Mouse (Mus musculus) spleen, adult 2 months (tissue): ENCODE results near the gene Zfp551. TPM values are rescaled to one million over a fixed set of nuclear protein-coding genes. Genes with fewer than 3 reads are reported as not detected.
A peak's percentile ranks its signal among the peaks of the same experiment; 100 is the strongest.

ENCODE experiments used
- DNase-seq, 2 experiments: peaks; one replicate each; pipeline versions ENCODE4 v3.0.0 to v3.0.0-alpha.2; 2012 to 2021; ENCODE audit warnings: low spot score in 2 of 2, low read depth in 1 of 2
- H3K27ac ChIP-seq: fragments of 200-500 bp; 2 replicates; pipeline ENCODE4 v1.5.1; 2012; ENCODE audit warnings: low read length, inconsistent platforms; ENCODE audit not compliant: insufficient read depth
- H3K27me3 ChIP-seq: fragments of 200-500 bp; 2 replicates; pipeline ENCODE4 v1.6.1; 2012; ENCODE audit warnings: mild to moderate bottlenecking, moderate library complexity, low read length, inconsistent platforms; ENCODE audit not compliant: control insufficient read depth, insufficient read depth
- H3K36me3 ChIP-seq: fragments of 200-500 bp; 2 replicates; pipeline ENCODE4 v1.6.1; 2012; ENCODE audit warnings: mild to moderate bottlenecking, low read length, inconsistent platforms; ENCODE audit not compliant: control insufficient read depth, insufficient read depth
- H3K4me1 ChIP-seq: fragments of 200-500 bp; 2 replicates; pipeline ENCODE4 v1.6.1; 2011; ENCODE audit warnings: inconsistent platforms; ENCODE audit not compliant: control insufficient read depth, insufficient read depth, insufficient read length
- H3K4me3 ChIP-seq: fragments of 200-500 bp; 2 replicates; pipeline ENCODE4 v1.5.1; 2011; ENCODE audit warnings: mild to moderate bottlenecking, inconsistent platforms; ENCODE audit not compliant: insufficient read depth, insufficient read length; ENCODE audit errors: extremely low read depth
- CTCF ChIP-seq: fragments of 200-500 bp; IDR thresholded peaks from 2 replicates; pipeline ENCODE4 v1.5.1; 2011; ENCODE audit warnings: mild to moderate bottlenecking, inconsistent platforms; ENCODE audit not compliant: insufficient read depth, insufficient read length, insufficient replicate concordance; ENCODE audit errors: extremely low read depth
- POLR2A ChIP-seq: fragments of 200-500 bp; IDR thresholded peaks from 2 replicates; pipeline ENCODE4 v1.6.1; 2011; ENCODE audit warnings: low read depth, low read length, inconsistent platforms
- WGBS: fragments of 180-500 bp; shearing (Covaris S2); methylation state at CpG from one replicate; pipeline ENCODE4 v1.1.7; 2018; 5-methylcytosine and 5-hydroxymethylcytosine counted together
- polyA plus RNA-seq: library from polyadenylated mRNA; depleted of rRNA; stranded (reverse); fragments of >200 nt; gene quantifications from 2 replicates; pipeline ENCODE4 v1.2.3, GENCODE M21; 2012; rRNA removed

The Zfp551 gene
- polyA plus RNA-seq: 0.27 and 0.39 TPM in 2 replicates

- H3K27ac ChIP-seq: no peak within 1 kb of the TSS
- no peak for TF ChIP-seq CTCF
- TF ChIP-seq POLR2A: no peak
- H3K36me3 ChIP-seq: no peaks in the 10 kb centered on the region
- no peaks in the 10 kb centered on the region for H3K4me1 ChIP-seq
- H3K27me3 ChIP-seq: no peaks in the 10 kb centered on the region
- H3K4me3 ChIP-seq: peak within 1 kb of the TSS; percentile 78
- WGBS: 2% methylated on average over 27 of the region's 27 CpGs
- DNase-seq: peak in 1 of 2 experiments; percentile 22
Measured at GRCm38 (mm10) chr7:12422245-12422849, at the start of gene Zfp551. TSS of gene Zfp551 (minus strand) at chr7:12422751.

DNA sequence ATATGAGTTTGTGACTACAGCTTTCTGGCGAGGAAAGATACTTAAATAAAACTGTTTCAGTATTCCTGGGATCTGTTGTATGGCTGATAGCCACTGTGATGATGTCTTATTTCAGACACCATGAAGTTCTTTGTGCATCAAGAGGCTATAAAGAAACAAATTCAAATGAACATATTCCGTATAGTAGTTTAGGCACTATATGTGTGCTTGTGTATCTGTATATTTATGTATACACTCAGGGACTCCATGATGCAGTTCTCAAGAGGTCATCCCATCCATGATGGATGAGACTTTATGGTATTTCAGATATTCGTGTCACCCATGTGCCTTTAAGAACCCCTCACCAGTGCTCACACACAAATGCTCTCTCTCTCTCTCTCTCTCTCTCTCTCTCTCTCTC lies 304 bp upstream of the Zfp551 start:
- H3K4me3 ChIP-seq: peak overlapping the region; percentile 78; the same call in 1 of the 2 replicates
- no peak overlapping the region for H3K27ac ChIP-seq
- no peaks in the 10 kb centered on the region for H3K36me3 ChIP-seq
- no peaks in the 10 kb centered on the region for H3K27me3 ChIP-seq
- TF ChIP-seq POLR2A (no peak), CTCF (no peak)
- no peak for DNase-seq
- H3K4me1 ChIP-seq: no peaks in the 10 kb centered on the region
- 70% methylated on average over 3 of the region's 3 CpGs for WGBS

- Histone ChIP-seq H3K4me3 (peak overlapping the region; percentile 78; the same call in 1 of the 2 replicates), H3K4me1 (no peaks in the 10 kb centered on the region), H3K27me3 (no peaks in the 10 kb centered on the region), H3K36me3 (no peaks in the 10 kb centered on the region), H3K27ac (no peak overlapping the region)
- TF ChIP-seq CTCF: no peak
- no peak for TF ChIP-seq POLR2A
- WGBS: 65% methylated on average over 5 of the region's 5 CpGs
- no peak for DNase-seq
Measured at GRCm38 (mm10) chr7:12421741-12422140, 810 bp downstream of the Zfp551 start.

- Histone ChIP-seq H3K27me3 (no peaks in the 10 kb centered on the region), H3K27ac (no peak within 1 kb of the TSS), H3K4me1 (no peaks in the 10 kb centered on the region), H3K36me3 (no peaks in the 10 kb centered on the region), H3K4me3 (no peak within 1 kb of the TSS)
- TF ChIP-seq POLR2A (no peak), CTCF (no peak)
- DNase-seq: no peak
- 71% methylated on average over 1 of the region's 1 CpGs for WGBS
Measured at GRCm38 (mm10) chr7:12369173-12369572, 53.4 kb downstream of the Zfp551 start, which contains the start of gene Vmn1r84. TSS of gene Vmn1r84 (minus strand) at chr7:12369273.

Other genes starting within 250 kb of the Zfp551 start
- not detected in 2 replicates for gene Vmn1r80, start 233.5 kb downstream of the Zfp551 start, polyA plus RNA-seq
- gene Vmn1r81, start 154.5 kb downstream of the Zfp551 start, polyA plus RNA-seq: not detected in 2 replicates
- not detected in 2 replicates for gene Vmn1r82, start 122.3 kb downstream of the Zfp551 start, polyA plus RNA-seq
- gene Vmn1r83, start 93.3 kb downstream of the Zfp551 start, polyA plus RNA-seq: not detected in 2 replicates
- gene Vmn1r84, start 53.5 kb downstream of the Zfp551 start, polyA plus RNA-seq: not detected in 2 replicates
- 2.2 and 2.6 TPM in 2 replicates for gene Zfp606, start 55.5 kb upstream of the Zfp551 start, polyA plus RNA-seq
- gene 2900092C05Rik, start 89.8 kb upstream of the Zfp551 start, polyA plus RNA-seq: not detected in 2 replicates
- not detected in 2 replicates for gene Vmn2r53, start 186.0 kb upstream of the Zfp551 start, polyA plus RNA-seq
- not detected in 2 replicates for gene Vmn2r54, start 217.6 kb upstream of the Zfp551 start, polyA plus RNA-seq